Mouse (Mus musculus) CD4-positive, CD25-positive, alpha-beta regulatory T cell, adult 2 months (primary cell): ENCODE measurements around the gene Nexn.

Experiments
- DNase-seq: peaks from one replicate; pipeline ENCODE4 v3.0.0-alpha.2; 2012; ENCODE audit warnings: low read depth, low spot score

Gene Nexn

DNA sequence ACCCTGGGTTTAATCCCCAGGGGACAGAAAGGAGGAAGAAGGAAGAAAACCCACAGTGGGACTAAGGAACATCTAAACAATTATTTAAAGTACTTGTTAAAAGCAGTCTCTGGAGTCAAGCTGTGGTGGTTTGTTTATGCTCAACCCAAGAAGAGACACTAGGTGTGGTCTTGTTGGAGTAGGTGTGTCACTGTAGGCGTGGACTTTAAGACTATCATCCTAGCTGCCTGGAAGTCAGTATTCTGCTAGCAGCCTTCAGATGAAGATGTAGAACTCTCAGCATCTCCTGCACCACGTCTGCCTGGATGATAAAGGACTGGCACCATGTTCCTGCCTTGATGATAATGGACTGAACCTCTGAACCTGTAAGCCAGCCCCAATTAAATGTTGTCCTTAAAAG, 68.9 kb downstream of the Nexn start:
- peak; percentile 39 for DNase-seq

DNA sequence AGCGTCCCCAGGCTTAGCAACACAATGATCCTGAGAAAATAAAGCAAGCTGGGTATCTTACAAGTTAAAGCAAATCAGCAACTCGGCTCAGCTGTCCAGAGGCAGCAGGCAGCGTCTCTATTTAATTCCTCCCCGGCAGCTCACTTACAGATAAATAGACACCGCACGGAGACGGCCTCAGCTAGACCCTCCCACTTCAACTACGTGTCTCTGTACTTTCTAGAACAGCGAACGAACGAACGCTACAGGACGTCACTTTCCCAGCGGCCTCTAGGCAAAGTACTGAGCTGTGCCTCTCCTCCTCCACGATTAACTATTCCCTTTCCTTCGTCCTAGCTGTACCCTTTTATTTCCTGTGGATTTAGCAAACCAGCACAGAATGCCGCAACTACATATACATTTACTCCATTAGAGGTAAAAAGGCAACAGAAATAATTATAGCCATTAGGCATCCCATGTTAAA, 72.5 kb downstream of the Nexn start:
- peak; percentile 93 for DNase-seq

DNA sequence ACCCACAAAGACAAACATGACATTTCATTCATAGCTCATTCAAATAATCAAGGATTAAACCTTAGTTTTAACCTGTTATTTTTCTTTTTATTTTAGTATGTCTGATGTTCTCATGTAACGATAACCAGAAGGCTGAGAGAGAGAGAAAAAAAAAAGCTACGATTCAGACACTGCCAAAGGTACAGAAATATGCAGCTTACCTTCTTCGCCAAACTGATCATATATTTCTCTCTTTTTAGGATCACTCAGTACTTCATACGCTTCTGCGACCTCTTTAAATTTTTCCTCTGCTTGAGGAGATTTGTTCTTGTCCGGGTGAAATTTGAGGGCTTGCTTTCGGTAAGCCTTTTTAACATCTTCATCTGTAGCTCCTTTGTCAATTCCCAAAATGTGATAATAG, 73.0 kb downstream of the Nexn start:
- no peak for DNase-seq

DNA sequence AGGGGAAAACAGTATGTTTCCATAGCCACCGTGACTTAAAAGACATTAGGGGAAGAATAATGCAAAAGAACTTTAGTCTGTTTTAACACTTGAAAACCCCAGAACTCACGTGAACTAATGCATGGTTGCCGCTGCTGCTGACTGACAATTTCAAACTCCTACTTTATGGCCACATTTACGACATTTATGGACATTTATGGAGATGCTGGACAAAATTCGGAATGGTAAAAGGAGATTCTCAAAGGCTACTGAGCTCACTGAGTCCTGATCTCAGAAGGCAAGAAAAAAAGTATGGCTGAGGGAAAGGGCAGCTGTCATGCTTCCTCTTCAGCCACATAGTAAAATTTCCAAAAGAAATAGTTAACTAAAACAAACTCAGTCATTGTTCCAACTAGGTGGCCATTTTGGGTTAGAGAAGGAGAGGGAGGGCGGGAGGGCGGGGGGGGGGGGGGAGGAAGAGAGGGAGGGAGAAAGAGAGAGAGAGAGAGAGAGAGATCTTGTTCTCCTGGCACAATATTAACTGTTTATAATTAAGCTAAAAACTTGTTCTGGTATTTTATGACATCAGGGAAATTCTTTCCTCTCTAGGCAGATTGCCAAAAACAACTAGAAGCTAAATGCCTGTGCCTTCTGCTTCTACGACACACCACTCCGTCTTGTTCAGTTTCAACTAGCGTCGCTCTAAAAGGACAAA, 73.8 kb downstream of the Nexn start:
- peak; percentile 62 for DNase-seq

DNA sequence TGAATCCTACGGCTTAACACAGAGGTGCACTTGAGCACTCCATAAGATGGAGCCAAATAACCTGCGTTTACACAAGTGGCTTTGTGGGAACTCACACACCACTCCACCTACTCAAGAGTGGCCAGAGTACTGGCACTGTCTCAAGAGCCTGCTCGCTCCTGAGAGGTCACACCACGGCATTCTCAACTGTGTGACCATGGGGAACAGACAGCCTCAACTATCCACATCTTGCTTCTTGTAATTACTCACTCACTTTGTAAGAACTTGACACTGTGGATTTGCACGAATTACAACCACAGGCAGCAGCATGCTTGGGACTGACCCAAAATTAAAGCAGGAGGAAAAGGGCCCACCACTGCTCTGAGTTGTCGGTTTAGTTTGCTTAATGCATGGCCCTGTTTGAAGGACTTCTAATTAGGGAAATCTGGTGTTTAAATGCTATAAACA, 74.3 kb downstream of the Nexn start:
- peak; percentile 33 for DNase-seq

DNA sequence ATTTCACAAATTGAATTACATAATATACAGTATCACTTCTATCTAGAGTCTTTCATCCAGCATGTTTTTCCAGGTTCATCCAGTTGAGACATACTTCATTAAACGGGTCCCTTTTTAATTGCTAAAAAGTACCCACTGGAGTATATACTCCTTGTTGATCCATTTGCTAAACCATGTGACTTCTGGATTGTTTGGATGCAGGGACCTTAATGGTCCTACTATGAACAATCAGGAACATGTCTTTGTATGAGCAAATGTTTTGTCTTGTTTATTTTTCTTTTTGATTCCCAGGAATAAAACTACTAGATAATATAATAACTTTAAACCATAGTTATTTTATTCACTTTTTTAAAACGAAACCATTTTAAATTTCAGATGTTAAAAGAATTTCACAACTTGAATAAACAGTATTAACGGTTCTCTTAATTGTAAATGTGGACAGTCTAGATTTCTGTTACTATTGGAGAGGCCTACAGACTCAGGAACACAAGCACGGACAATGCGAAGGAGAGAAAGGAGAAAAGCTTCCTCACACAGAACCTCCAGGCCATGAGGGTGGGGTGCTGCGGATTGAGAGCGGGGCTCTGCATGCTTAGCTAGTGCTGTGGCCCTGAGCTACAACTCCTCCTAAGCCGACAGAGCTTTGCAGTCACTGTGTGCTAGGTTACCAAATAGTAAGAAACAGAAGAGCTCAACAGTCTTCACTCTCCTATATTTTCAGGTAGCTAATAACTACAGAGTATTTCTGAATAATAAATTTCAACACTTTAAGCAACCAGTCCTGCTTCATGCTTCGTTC, 75.3 kb downstream of the Nexn start:
- DNase-seq: no peak

DNA sequence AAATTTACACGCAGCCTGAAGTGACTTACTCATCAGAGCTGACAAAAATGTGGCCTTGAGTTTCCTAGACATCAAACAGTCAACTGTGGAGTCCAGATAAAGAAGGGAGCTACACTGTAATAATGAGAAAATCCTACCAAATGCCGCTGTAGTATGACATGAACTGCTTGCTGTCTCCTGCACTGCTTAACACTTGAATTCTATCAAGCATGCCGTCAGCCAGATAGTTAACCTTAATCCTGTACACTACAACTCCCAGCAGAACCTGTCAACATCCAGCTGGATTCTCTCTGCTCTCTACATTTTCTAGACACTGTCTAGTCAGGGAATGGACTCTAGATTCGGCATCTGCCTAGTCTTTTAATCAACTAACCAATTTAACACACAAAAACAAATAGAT, 76.8 kb downstream of the Nexn start:
- DNase-seq: no peak
